Mouse (Mus musculus) lung, adult 2 months (tissue): Measurements from ENCODE around the gene Ndst2.

ENCODE experiments used
- CTCF ChIP-seq: fragments of 200-500 bp; IDR thresholded peaks from 2 replicates; pipeline ENCODE4 v1.5.1; 2011; ENCODE audit warnings: mild to moderate bottlenecking, low read length, control low read depth; ENCODE audit not compliant: insufficient read depth
- POLR2A ChIP-seq: fragments of 200-500 bp; IDR thresholded peaks from 2 replicates; pipeline ENCODE4 v1.6.1; 2011; ENCODE audit warnings: low read depth, mild to moderate bottlenecking, control low read depth, low read length, borderline replicate concordance; ENCODE audit errors: extremely low read depth

DNA sequence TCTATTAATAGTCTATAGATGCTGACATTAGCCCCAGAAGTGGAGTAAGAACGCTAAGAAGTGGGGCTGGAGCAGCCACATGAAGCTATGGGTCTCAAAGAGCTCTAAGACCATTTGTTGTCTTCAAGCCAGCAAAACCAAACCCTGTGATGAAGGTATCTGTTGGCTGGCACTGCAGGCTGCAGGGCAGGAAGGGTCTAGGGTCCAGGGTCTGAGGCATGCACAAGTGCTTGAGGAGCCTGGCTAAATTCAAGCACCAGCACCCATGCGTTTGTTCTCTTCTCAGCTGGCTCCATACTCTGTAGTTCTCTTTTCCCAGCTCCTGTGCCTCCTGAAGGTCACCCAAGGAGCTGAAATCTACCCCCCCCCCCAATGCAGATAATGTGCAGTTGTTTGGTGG, 690 bp upstream of the Ndst2 start:
- TF ChIP-seq POLR2A (no peak), CTCF (no peak)
